Mouse (Mus musculus) heart, adult 2 months (tissue): ENCODE measurements around the gene Ctrc. TPM values are rescaled to one million over a fixed set of nuclear protein-coding genes. Genes with fewer than 3 reads are reported as not detected.
A peak's percentile ranks its signal among the peaks of the same experiment; 100 is the strongest.

Source experiments
- DNase-seq, 2 experiments: peaks; one replicate each; pipeline ENCODE4 v3.0.0; 2021
- H3K27ac ChIP-seq: fragments of 200-600 bp; 2 replicates; pipeline ENCODE4 v1.8.1; 2022
- H3K27me3 ChIP-seq: fragments of 200-500 bp; 2 replicates; pipeline ENCODE4 v1.6.1; 2012; ENCODE audit warnings: mild to moderate bottlenecking, low read length, inconsistent platforms, mixed read lengths; ENCODE audit not compliant: control insufficient read depth, insufficient read depth
- H3K36me3 ChIP-seq: fragments of 200-500 bp; 2 replicates; pipeline ENCODE4 v1.6.1; 2012; ENCODE audit warnings: low read length, inconsistent platforms; ENCODE audit not compliant: control insufficient read depth, insufficient read depth
- H3K4me1 ChIP-seq: fragments of 200-500 bp; 2 replicates; pipeline ENCODE4 v1.6.1; 2011; ENCODE audit warnings: low read length; ENCODE audit not compliant: control insufficient read depth, insufficient read depth
- H3K4me3 ChIP-seq: fragments of 200-600 bp; 2 replicates; pipeline ENCODE4 v1.8.1; 2022
- H3K79me2 ChIP-seq: fragments of 200-500 bp; replicated peaks from 2 replicates; pipeline ENCODE4 v1.6.1; 2012; ENCODE audit warnings: mild to moderate bottlenecking, inconsistent platforms, low read length, moderate library complexity, mixed read lengths; ENCODE audit not compliant: control insufficient read depth, insufficient read depth
- H3K9ac ChIP-seq: fragments of 200-500 bp; 2 replicates; pipeline ENCODE4 v1.6.1; 2012; ENCODE audit warnings: low read depth, mild to moderate bottlenecking, control low read depth, inconsistent platforms, low read length, mixed read lengths
- CTCF ChIP-seq: fragments of 200-600 bp; IDR thresholded peaks from 2 replicates; pipeline ENCODE4 v1.8.1; 2022; ENCODE audit warnings: antibody characterized with exemption, mild to moderate bottlenecking, moderate library complexity
- EP300 ChIP-seq: fragments of 200-500 bp; IDR thresholded peaks from 2 replicates; pipeline ENCODE4 v1.6.1; 2011; ENCODE audit warnings: low read depth, low read length, control low read depth; ENCODE audit not compliant: insufficient read depth
- POLR2A ChIP-seq: fragments of 200-500 bp; IDR thresholded peaks from 2 replicates; pipeline ENCODE4 v1.6.1; 2011; ENCODE audit warnings: mild to moderate bottlenecking, low read depth, low read length, control low read depth; ENCODE audit not compliant: insufficient read depth
- WGBS: fragments of 180-500 bp; shearing (Covaris S2); methylation state at CpG from one replicate; pipeline ENCODE4 v1.1.7; 2018; 5-methylcytosine and 5-hydroxymethylcytosine counted together
- intact Hi-C: fragments of 180-260 bp; cut with DNase I; formaldehyde crosslinking; loops from one replicate; pipeline ENCODE4 v1.15.1; 2025
- polyA plus RNA-seq: library from polyadenylated mRNA; depleted of rRNA; stranded (reverse); fragments of >200 nt; gene quantifications from 2 replicates; pipeline ENCODE4 v1.2.3, GENCODE M21; 2012
- total RNA-seq, 2 experiments: library from RNA; stranded (reverse); gene quantifications; 2 replicates each; pipeline ENCODE4 v1.2.3; 2021

The Ctrc gene
- total and polyA plus RNA-seq, 3 experiments, result not detected

GRCm38 (mm10) chr4:141822089-141822488 lies 24.1 kb downstream of the Ctrc start:
- no peaks in the 10 kb centered on the region for H3K79me2 ChIP-seq
- H3K9ac ChIP-seq, result no peak overlapping the region
- intact Hi-C loops, result no loop called here
- H3K4me1 ChIP-seq, result no peaks in the 10 kb centered on the region
- H3K27me3 ChIP-seq, result no peaks in the 10 kb centered on the region
- H3K27ac ChIP-seq, result no peak overlapping the region
- TF ChIP-seq CTCF, result peak; percentile 52
- no peak for TF ChIP-seq POLR2A
- no peak for DNase-seq
- H3K4me3 ChIP-seq, result no peak overlapping the region
- WGBS, result 81% methylated on average over 10 of the region's 10 CpGs
- H3K36me3 ChIP-seq, result no peaks in the 10 kb centered on the region

GRCm38 (mm10) chr4:141821178-141821577 lies 25.0 kb downstream of the Ctrc start:
- no peak for DNase-seq
- no peak overlapping the region for H3K4me3 ChIP-seq
- no peaks in the 10 kb centered on the region for H3K27me3 ChIP-seq
- no peaks in the 10 kb centered on the region for H3K79me2 ChIP-seq
- H3K4me1 ChIP-seq, result no peaks in the 10 kb centered on the region
- intact Hi-C loops, result no loop called here
- no peak overlapping the region for H3K9ac ChIP-seq
- no peak overlapping the region for H3K27ac ChIP-seq
- TF ChIP-seq CTCF (no peak), EP300 (no peak), POLR2A (no peak)
- H3K36me3 ChIP-seq, result no peaks in the 10 kb centered on the region
- WGBS, result 36% methylated on average over 3 of the region's 3 CpGs

GRCm38 (mm10) chr4:141819316-141819715 lies 26.8 kb downstream of the Ctrc start:
- no peaks in the 10 kb centered on the region for H3K79me2 ChIP-seq
- intact Hi-C loops, result no loop called here
- no peaks in the 10 kb centered on the region for H3K4me1 ChIP-seq
- DNase-seq, result peak in 1 of 2 experiments; percentile 7
- no peak for TF ChIP-seq EP300
- TF ChIP-seq CTCF, result no peak
- no peak for TF ChIP-seq POLR2A
- H3K27me3 ChIP-seq, result no peaks in the 10 kb centered on the region
- H3K4me3 ChIP-seq, result no peak overlapping the region
- 88% methylated on average over 7 of the region's 7 CpGs for whole genome bisulfite sequencing
- H3K27ac ChIP-seq, result no peak overlapping the region
- no peak overlapping the region for H3K9ac ChIP-seq
- no peaks in the 10 kb centered on the region for H3K36me3 ChIP-seq

- TF ChIP-seq EP300, result no peak
- no peak for TF ChIP-seq POLR2A
- no peak for TF ChIP-seq CTCF
- no peaks in the 10 kb centered on the region for H3K79me2 ChIP-seq
- intact Hi-C loops, result no loop called here
- no peak overlapping the region for H3K9ac ChIP-seq
- no peaks in the 10 kb centered on the region for H3K36me3 ChIP-seq
- H3K4me1 ChIP-seq, result no peaks in the 10 kb centered on the region
- H3K4me3 ChIP-seq, result no peak overlapping the region
- 83% methylated on average over 13 of the region's 13 CpGs for WGBS
- peak in 1 of 2 experiments; percentile 10 for DNase-seq
- H3K27me3 ChIP-seq, result no peaks in the 10 kb centered on the region
- H3K27ac ChIP-seq, result no peak overlapping the region
These were observed 27.3 kb downstream of the Ctrc start for GRCm38 (mm10) chr4:141818861-141819260.

GRCm38 (mm10) chr4:141817706-141818105 lies 28.5 kb downstream of the Ctrc start:
- Histone ChIP-seq H3K4me3 (no peak overlapping the region), H3K4me1 (no peaks in the 10 kb centered on the region), H3K79me2 (no peaks in the 10 kb centered on the region), H3K27me3 (no peaks in the 10 kb centered on the region), H3K27ac (no peak overlapping the region), H3K36me3 (no peaks in the 10 kb centered on the region), H3K9ac (no peak overlapping the region)
- peak in 1 of 2 experiments; percentile 5 for DNase-seq
- intact Hi-C loops, result no loop called here
- WGBS, result 89% methylated on average over 10 of the region's 10 CpGs
- TF ChIP-seq EP300 (no peak), POLR2A (no peak), CTCF (no peak)

GRCm38 (mm10) chr4:141816776-141817655 lies 29.1 kb downstream of the Ctrc start:
- DNase-seq, result no peak
- Histone ChIP-seq H3K36me3 (no peaks in the 10 kb centered on the region), H3K4me1 (no peaks in the 10 kb centered on the region), H3K27me3 (no peaks in the 10 kb centered on the region), H3K27ac (no peak overlapping the region), H3K79me2 (no peaks in the 10 kb centered on the region), H3K4me3 (no peak overlapping the region), H3K9ac (no peak overlapping the region)
- TF ChIP-seq POLR2A (no peak), EP300 (no peak), CTCF (no peak)
- intact Hi-C loops, result no loop called here
- 73% methylated on average over 14 of the region's 14 CpGs for WGBS
